Mouse (Mus musculus) E14TG2a.4 (cell line): ENCODE measurements around the gene Cfap65.

ENCODE experiments used
- H3K27me3 ChIP-seq: 2 replicates; pipeline ENCODE4 v1.6.1; 2014; ENCODE audit warnings: low read length, control low read depth; ENCODE audit not compliant: insufficient read depth
- H3K36me3 ChIP-seq: 2 replicates; pipeline ENCODE4 v1.6.1; 2014; ENCODE audit warnings: low read length, control low read depth; ENCODE audit not compliant: insufficient read depth
- H3K4me1 ChIP-seq: replicated peaks from 2 replicates; pipeline ENCODE4 v1.6.1; 2014; ENCODE audit warnings: low read depth, low read length, control low read depth
- H3K4me3 ChIP-seq: replicated peaks from 2 replicates; pipeline ENCODE4 v1.5.1; 2014; ENCODE audit warnings: mild to moderate bottlenecking, low read length
- H3K9me3 ChIP-seq: 2 replicates; pipeline ENCODE4 v1.6.1; 2014; ENCODE audit warnings: low read length, control low read depth
- CTCF ChIP-seq: conservative IDR thresholded peaks from 2 replicates; pipeline ENCODE4 v1.5.1; 2014; ENCODE audit warnings: low read length
- NANOG ChIP-seq: IDR thresholded peaks from 2 replicates; pipeline ENCODE4 v1.6.1; 2014; ENCODE audit warnings: borderline replicate concordance, low read length, mixed read lengths
- POU5F1 ChIP-seq: IDR thresholded peaks from 2 replicates; pipeline ENCODE4 v1.6.1; 2014; ENCODE audit warnings: low read length, borderline replicate concordance

Gene Cfap65

DNA sequence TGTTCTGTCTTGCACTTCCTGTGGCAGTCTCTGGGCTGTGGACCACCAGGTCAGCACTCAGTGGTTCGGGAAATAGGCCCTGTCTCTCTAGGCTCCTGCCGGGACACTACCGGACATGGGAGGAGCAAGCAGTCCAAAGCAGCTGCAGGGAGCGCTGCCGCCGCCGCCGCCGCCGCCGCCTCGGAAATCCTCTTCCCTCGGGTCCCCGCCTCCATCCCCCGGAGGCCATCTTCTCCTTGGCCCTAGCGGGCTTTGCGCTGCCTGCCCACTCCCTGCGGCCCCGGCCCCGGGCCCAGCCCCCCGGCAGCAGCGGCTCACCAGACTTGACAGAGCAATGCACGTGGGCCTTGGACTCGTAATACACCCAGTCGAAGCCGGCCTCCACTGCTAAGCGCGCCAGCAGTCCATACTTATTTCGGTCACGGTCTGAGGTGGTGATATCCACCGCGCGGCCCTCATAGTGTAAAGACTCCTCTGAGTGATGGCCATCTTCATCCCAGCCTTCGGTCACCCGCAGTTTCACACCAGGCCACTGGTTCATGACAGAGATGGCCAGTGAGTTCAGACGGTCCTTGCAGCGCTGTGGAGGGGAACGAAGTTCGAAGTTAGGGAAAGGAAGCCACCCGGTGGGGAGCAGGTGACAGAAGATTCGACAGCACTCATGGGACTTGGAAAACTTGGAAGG is 12.7 kb upstream of the Cfap65 start:
- no peak for TF ChIP-seq CTCF
- Histone ChIP-seq H3K4me3 (peak overlapping the region; percentile 63), H3K9me3 (no peaks in the 10 kb centered on the region), H3K36me3 (no peaks in the 10 kb centered on the region), H3K4me1 (peaks cover 42% of the 10 kb centered on the region), H3K27me3 (peaks cover 94% of the 10 kb centered on the region)

DNA sequence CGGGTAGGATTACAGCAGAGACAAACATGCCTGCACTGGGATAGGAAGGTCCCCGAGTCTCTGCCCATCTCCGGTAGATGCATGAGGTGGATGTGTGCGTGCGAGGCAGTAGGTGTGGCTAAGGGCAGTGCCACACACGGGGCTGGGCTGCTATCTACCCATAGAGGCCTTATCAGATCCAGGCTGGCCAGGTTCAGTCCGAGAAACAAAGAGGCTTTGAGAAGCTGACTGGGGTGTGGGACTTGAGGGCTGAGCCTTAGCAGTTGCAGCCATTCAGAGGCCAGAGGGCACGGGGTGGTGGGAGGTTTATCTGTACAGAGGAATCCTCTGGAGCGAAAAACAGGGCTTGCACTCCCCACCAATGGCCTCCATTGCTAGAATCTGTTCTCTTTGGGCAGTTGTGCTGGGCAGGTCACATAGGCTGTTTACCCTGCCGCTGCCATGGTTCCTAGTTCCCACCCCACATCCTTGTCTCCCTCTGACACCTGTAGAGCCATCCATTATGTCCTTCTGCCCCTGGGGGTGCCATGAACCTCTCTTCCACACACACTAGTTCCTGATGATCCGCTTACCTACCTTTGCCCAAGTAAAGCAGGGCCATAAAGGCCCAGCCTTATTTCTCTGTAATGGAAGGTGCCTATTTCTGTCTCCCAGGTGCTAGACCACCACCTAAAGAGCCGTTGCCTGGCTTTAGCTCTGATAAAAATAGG is 6.4 kb upstream of the Cfap65 start:
- 0 out of 2 replicates have a peak, but pooled peaks cover 7% of the 10 kb centered on the region for H3K4me1 ChIP-seq
- TF ChIP-seq POU5F1: no peak
- no peak for TF ChIP-seq NANOG
- no peak for TF ChIP-seq CTCF
- no peak overlapping the region for H3K4me3 ChIP-seq
- H3K9me3 ChIP-seq: no peaks in the 10 kb centered on the region
- H3K36me3 ChIP-seq: no peaks in the 10 kb centered on the region
- H3K27me3 ChIP-seq: peaks cover 84% of the 10 kb centered on the region

- Histone ChIP-seq H3K36me3 (no peaks in the 10 kb centered on the region), H3K4me1 (peaks cover 3% of the 10 kb centered on the region; the same call in 1 of the 2 replicates), H3K4me3 (no peak overlapping the region), H3K27me3 (peaks cover 70% of the 10 kb centered on the region), H3K9me3 (no peaks in the 10 kb centered on the region)
- TF ChIP-seq CTCF: no peak
- no peak for TF ChIP-seq NANOG
- TF ChIP-seq POU5F1: no peak
Measured at GRCm38 (mm10) chr1:74939762-74940161, 4.4 kb upstream of the Cfap65 start.

GRCm38 (mm10) chr1:74936221-74936830 is 927 bp upstream of the Cfap65 start:
- H3K27me3 ChIP-seq: peaks cover 66% of the 10 kb centered on the region
- no peaks in the 10 kb centered on the region for H3K36me3 ChIP-seq
- H3K4me1 ChIP-seq: peaks cover 3% of the 10 kb centered on the region; the same call in 1 of the 2 replicates
- H3K4me3 ChIP-seq: no peak overlapping the region
- no peaks in the 10 kb centered on the region for H3K9me3 ChIP-seq
- TF ChIP-seq POU5F1: no peak
- no peak for TF ChIP-seq CTCF
- no peak for TF ChIP-seq NANOG

- Histone ChIP-seq H3K4me1 (peaks cover 22% of the 10 kb centered on the region), H3K36me3 (no peaks in the 10 kb centered on the region), H3K9me3 (no peaks in the 10 kb centered on the region), H3K4me3 (no peak overlapping the region), H3K27me3 (peaks cover 68% of the 10 kb centered on the region)
- TF ChIP-seq NANOG (no peak), POU5F1 (no peak), CTCF (no peak)
Measured at GRCm38 (mm10) chr1:74927621-74928296, 7.6 kb downstream of the Cfap65 start.

GRCm38 (mm10) chr1:74926721-74927120 is 8.7 kb downstream of the Cfap65 start:
- TF ChIP-seq POU5F1: no peak
- no peak for TF ChIP-seq NANOG
- TF ChIP-seq CTCF: peak; percentile 91

DNA sequence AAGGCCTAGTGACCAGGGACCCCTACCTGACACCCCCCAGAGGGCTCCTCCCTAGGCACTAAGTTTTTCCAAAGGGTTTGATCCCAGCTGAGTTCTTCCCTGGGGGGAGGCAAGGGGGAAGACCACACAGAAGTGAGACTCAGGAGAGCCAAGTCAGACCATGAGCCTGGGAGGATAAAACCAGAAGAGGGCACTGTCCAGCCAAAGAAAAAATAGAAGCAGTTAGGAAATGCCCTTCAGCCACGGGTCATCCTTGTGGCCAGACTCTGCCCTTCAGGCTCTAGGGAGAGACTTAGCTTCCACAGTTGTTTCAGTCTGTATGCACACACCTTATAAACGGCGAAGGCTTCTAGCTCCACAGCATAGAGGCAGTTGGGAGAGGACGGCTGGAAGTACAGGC is 10.9 kb downstream of the Cfap65 start:
- H3K27me3 ChIP-seq: peaks cover 72% of the 10 kb centered on the region
- TF ChIP-seq NANOG (no peak), CTCF (no peak), POU5F1 (no peak)
- H3K36me3 ChIP-seq: no peaks in the 10 kb centered on the region
- H3K9me3 ChIP-seq: no peaks in the 10 kb centered on the region
- peaks cover 22% of the 10 kb centered on the region for H3K4me1 ChIP-seq
- H3K4me3 ChIP-seq: no peak overlapping the region

More at GRCm38 (mm10) chr1:74926721-74927120, 8.7 kb downstream of the Cfap65 start:
- Histone ChIP-seq H3K27me3 (peaks cover 69% of the 10 kb centered on the region), H3K36me3 (no peaks in the 10 kb centered on the region), H3K4me3 (no peak overlapping the region), H3K9me3 (no peaks in the 10 kb centered on the region), H3K4me1 (peaks cover 22% of the 10 kb centered on the region)

DNA sequence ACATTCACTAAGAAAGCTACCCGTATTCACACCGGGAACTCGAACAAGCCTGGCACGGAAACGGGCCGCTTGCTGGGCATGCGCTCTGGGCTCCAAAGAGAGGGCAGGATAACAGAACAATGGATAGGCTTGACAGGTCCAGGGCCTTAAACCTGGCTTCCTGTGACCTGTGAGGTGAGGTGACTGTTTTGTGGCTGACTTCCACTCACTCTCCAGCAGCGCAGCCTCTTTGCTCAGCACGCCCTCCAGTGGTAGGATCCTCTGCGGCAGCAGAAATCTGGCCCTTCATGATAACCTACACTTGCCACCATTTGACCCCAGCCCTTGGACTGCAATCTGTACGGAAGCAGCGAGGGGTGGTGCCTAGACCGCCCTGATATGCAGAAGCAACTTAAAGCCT is 19.7 kb downstream of the Cfap65 start:
- Histone ChIP-seq H3K9me3 (no peaks in the 10 kb centered on the region; the same call in 1 of the 2 replicates), H3K36me3 (no peaks in the 10 kb centered on the region), H3K4me1 (peaks cover 5% of the 10 kb centered on the region), H3K4me3 (no peak overlapping the region), H3K27me3 (peaks cover 48% of the 10 kb centered on the region)
- TF ChIP-seq CTCF (peak; percentile 56), NANOG (no peak)
